Mouse (Mus musculus): Measurements from ENCODE around the gene Setd4.
"Not testable (repeated sequence)": the region's sequence is repeated elsewhere in the genome, so short reads cannot be mapped to it uniquely, and the experiment has no call there.

Setd4 gene

DNA sequence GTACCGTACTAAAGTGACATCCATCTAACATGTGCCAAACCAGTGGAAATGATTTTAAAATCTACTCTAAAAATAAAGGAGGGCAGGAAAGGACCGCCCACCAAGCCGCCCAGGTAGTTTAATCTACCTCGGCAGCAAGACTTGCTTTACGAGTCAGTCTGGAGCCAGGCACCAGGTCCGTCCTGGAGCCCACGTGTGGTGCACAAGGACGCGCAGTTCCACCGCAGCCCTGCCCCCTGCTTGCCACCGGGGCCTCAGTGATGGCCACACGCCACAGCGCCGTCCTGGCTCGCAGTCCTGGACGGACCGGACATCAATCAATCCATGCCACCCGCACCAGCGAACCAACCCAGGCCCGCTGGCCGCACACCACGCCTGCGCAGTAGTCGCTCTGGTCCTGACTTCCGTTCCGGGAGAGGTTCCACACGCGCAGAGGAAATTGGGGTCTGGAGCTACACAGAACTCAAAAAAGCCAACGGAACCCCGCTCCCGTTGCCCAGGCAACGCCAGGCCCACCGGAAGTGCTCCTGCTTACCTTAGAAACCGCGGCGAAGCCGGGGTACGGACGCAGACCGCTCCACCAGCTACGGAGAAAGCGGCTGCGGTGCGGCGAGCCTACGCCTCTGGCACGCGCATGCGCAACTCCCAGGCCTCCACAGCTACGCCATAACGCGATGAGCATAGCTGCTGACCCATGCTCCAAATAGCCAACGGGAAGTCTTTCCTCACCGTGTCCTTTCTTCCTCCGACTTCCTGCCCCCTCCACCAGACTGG is at the start of gene Setd4:
Setd4 (minus strand) TSS at position 625 of the 774 bp plus-strand sequence.
- DNase-seq (ENCODE audit: low spot score): peak; percentile 72

GRCm38 (mm10) chr16:93648441-93649183 is 44.7 kb upstream of the Setd4 start:
- no peak for DNase-seq (ENCODE audit: low spot score)

DNA sequence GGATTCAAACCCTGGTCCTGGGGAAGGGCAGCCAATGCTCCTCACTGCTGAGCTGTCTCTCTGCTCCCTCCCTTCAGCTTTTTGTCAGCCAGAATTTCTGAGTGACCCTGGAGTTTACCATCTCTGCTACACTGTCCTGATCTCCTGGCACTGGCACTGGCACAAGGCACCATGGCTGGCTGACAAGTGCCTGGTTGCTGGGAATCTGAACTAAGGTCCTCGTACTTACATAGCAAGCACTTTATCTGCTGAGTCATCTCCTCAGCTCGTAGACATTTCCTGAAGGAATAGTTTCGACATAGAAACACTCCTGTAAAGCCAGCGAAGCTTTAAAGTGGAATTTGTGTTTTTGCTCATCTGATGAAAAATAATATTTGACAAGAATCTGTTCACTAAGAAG is 40.1 kb upstream of the Setd4 start:
- no peak for DNase-seq (ENCODE audit: low spot score)

DNA sequence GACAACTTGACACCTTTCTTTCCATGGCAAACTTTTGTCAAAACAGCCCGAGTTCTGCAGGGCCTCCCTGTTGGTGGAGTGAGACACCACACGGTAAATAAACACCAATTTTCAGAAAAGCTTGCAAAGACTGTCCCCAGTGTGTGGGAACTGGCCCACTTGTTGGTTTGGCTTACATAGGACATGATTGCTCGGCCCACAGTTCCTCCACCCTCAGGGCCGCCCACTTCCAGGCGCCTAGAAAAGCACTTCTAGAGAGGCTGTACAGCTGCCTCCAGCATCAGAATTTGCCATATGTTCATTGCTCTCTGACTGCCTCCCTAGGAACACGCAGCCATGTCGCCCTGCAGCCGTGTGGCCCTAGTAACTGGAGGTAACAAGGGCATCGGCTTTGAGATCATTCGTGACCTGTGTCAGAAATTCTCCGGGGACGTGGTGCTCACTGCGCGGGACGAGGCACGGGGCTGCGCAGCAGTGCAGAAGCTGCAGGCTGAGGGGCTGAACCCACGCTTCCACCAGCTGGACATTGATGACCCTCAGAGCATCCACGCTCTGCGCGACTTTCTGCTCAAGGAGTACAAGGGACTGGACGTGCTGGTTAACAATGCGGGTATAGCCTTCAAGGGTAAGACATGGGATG is 24.0 kb upstream of the Setd4 start, which contains the start of gene Gm5678:
Gm5678 (plus strand) TSS at position 337 of the 640 bp plus-strand sequence.
- DNase-seq (ENCODE audit: low spot score): no peak

DNA sequence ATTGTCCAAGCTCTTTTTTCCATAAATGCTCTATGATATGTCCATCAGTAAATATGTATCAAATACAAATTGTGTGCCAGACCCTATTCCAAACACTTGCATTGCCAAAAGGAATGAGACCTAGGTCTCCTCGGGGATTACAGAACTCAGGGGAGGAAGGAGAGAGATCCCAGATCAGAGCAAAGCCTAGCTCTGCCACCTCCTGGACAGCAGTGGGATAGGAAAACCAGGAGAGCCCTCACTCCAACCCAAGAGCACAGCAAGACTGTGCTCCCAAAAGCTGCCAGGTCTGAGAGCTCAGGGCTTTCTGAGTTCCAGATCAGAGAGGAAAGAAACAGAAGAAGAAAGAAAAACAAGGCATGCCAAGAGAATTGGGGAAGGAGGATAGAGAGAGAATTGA is 22.9 kb upstream of the Setd4 start:
- no peak for DNase-seq (ENCODE audit: low spot score)

DNA sequence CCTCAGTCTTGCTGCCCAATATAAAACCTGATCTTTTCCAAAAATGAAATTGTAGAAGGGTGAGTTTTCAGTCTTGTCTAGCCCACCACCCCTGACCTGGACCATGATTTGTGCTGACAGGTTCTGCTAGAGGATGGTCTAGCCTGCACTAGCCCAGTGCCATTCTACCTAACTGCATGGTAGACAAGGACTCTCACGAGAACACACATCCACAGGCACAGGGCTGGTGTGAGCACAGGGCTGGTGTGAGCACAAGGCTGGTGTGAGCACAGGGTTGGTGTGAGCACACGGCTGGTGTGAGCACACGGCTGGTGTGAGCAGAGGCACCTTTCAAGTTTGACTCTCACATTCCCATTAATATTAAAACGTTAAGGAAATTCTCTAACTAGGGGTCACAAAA is 20.8 kb upstream of the Setd4 start:
- no peak for DNase-seq (ENCODE audit: low spot score)

DNA sequence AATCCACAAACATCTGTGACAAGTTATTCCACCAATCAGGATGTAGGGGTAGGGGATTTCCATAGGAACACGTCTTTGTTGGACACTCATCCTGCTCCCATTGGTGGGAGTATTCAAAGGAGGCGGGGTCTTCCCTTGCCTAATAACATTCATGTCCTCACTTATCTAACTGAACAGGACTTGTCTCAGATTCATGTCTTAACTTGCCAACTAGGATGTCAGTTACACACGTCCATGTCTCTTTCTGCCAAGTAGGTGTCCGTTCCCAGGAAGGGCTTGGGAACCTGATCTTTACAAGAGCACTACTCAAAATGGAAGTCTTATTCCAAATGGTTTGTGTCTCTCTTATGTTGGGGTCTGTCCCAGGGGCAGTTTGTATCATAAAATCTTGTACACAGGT is 19.9 kb upstream of the Setd4 start:
- DNase-seq (ENCODE audit: low spot score): not testable (repeated sequence)

- no peak for DNase-seq (ENCODE audit: low spot score)
Measured at GRCm38 (mm10) chr16:93615118-93615870, 11.4 kb upstream of the Setd4 start.

- no peak for DNase-seq (ENCODE audit: low spot score)
Measured at GRCm38 (mm10) chr16:93610961-93611360, 7.1 kb upstream of the Setd4 start.

GRCm38 (mm10) chr16:93609796-93610195 is 5.9 kb upstream of the Setd4 start:
- DNase-seq (ENCODE audit: low spot score): no peak

GRCm38 (mm10) chr16:93608731-93609130 is 4.9 kb upstream of the Setd4 start:
- no peak for DNase-seq (ENCODE audit: low spot score)

DNA sequence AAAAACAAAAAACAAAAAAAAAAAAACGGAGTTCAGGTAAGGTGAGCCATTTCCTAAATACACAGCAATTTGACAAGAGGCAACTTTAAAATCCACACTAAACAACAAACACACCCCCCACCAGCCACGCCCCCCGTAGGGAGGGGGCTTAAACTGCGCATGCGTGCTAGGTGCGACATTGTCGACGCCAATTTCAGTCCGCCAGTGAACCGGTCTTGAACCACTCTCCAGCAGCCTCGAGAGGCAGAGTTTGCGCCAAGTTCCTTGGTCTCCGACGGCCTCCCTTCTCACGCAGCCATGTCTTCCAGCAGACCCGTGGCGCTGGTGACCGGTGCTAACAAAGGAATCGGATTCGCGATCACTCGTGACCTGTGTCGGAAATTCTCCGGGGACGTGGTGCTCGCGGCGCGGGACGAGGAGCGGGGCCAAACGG is 3.8 kb upstream of the Setd4 start:
- DNase-seq (ENCODE audit: low spot score): peak; percentile 37

DNA sequence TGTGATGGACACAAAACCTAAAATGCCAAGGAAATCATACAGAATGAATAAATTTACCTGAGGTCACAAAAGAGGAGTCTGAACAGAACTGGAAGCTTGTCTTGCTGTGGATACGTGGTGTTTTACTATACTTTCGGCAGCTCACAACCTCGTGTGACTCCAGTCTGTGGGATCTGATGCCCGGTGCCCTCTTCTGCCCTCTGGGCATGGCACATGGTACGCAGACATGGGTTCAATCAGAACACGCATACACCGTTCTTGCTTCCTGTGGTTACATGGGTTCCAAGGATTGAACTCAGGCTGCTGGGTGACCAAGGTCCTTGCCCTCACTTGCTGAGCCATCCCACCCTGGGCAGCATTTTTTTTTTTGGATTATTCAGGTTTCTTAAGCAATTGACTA is 2.3 kb upstream of the Setd4 start:
- no peak for DNase-seq (ENCODE audit: low spot score)

GRCm38 (mm10) chr16:93605553-93605952 is 1.7 kb upstream of the Setd4 start, which contains the start of gene Cbr1:
Cbr1 (plus strand) TSS chr16:93605853.
- no peak for DNase-seq (ENCODE audit: low spot score)

GRCm38 (mm10) chr16:93604481-93604969 is 662 bp upstream of the Setd4 start:
- no peak for DNase-seq (ENCODE audit: low spot score)

DNA sequence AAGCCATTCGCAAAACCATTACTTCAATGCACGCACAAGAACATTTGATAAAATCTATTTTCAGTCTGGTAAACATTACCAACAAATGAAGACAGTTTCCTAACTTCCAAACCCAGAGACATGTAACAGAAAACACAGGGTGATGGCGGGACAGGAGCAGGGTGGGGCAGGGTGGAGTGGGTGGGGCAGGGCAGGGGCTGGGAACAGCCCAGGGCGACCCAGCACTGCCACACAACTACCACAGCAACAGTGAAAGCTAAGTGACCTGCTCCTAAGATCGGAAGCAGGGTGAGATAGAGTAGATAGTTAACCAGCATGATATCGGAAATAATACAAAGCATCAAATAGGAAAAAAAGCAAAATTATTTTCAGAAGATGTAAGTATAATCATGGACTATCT is 4.4 kb downstream of the Setd4 start:
- DNase-seq (ENCODE audit: low spot score): no peak

DNA sequence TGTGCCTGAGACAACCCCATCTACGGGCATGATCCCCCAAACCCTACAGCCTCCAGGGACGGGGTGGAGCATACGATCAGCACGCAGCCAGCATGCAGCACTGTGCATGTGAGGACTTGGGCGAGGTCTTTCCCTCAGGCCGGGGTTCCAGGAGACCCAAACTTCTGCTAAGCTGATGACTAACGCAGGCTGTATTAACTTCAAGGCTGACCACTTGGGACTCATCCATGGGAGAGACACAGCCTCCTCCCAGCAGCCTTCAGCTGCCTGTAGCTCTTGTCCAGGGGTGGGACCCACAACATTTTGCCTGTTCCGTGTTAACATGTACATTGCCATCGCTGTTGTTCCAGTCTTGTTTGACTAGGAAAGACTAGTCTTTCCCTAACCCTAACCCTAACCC is 6.3 kb downstream of the Setd4 start:
- DNase-seq (ENCODE audit: low spot score): no peak

- DNase-seq (ENCODE audit: low spot score): no peak
Measured at GRCm38 (mm10) chr16:93596807-93597206, 7.1 kb downstream of the Setd4 start.

- DNase-seq (ENCODE audit: low spot score): no peak
Measured at GRCm38 (mm10) chr16:93595766-93596165, 8.1 kb downstream of the Setd4 start.

DNA sequence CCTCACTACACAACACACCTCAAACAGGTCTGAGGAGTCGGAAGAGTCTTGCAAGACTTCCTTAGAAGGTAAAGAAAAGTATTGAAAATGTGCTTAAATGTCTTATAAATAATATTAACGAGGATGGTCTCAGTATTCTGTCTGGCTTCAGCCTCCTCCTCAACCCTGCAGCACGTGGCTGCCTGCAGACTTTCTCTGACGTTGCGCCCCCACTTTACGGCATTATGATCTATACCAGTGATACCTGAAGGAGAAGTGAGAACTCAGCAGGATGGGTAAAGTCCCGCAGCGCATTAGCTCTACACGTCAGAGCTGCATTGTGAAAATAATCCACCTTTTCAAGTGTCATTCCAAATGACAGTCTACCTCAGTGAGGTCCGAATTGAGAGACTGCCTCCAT is 9.4 kb downstream of the Setd4 start:
- no peak for DNase-seq (ENCODE audit: low spot score)

DNA sequence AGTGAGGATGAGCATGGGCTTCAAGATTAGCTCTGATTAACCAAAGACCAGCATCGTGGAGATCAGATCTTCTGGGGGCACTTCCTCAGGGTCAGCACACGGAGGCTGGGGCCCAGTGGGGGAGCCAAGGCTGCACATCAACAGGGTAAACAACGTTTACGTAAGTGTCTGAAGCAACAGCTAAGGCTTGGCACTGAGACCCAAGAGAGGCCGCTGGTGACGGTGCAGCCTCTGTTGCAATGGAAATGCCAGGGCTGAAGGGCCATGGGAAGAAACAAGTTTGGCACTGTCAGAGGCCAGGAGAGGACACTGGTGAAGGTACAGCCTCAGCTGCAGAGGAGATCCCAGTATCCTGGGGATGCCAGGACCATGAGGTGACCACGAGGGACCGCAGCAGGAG is 10.5 kb downstream of the Setd4 start:
- DNase-seq (ENCODE audit: low spot score): no peak

- no peak for DNase-seq (ENCODE audit: low spot score)
Measured at GRCm38 (mm10) chr16:93592711-93593110, 11.2 kb downstream of the Setd4 start.

Measured in urinary bladder, postnatal 10 days (tissue).